Mouse (Mus musculus) monocyte, adult 2 months (primary cell): ENCODE measurements around the gene Dmrt1.
"Not testable (repeated sequence)": the region's sequence is repeated elsewhere in the genome, so short reads cannot be mapped to it uniquely, and the experiment has no call there.

Source experiments
- DNase-seq, 2 experiments: peaks; one replicate each; pipeline ENCODE4 v3.0.0; 2022; ENCODE audit warnings: low spot score in 2 of 2, low read depth in 1 of 2

Dmrt1 gene

DNA sequence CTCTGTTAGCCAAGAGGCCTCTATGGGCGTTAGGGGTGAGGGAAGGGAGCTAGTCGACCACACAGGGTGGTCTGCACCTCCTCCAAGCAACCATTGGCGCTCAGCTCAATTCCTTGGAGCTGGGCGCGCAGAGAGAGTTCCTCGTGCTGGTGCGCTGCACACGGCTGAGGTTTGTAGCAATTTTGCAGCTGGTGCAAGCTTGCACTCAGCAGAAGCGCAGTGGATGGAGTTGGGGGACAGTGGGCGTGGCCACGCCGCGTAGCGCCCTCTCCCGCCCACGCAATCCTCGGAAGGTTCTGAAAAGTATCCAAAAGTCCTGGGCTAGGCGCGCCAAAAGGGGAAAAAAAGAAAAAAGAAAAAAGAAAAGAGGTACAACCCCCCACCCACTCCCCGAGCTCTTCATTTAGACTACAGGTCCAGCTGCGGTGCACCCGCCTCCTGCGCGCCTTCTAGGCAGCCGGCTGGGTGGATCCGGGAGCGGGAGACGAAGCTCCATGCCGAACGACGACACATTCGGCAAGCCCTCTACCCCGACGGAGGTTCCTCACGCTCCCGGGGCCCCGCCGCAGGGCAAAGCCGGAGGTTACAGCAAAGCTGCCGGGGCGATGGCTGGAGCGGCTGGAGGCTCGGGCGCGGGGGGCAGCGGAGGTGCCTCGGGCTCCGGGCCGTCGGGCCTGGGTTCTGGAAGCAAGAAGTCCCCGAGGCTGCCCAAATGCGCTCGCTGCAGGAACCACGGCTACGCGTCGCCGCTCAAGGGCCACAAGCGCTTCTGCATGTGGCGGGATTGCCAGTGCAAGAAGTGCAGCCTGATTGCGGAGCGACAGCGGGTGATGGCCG is at the start of gene Dmrt1:
TSS of gene Dmrt1 (plus strand) at position 259 of the 837 bp plus-strand sequence.
- DNase-seq, result no peak

DNA sequence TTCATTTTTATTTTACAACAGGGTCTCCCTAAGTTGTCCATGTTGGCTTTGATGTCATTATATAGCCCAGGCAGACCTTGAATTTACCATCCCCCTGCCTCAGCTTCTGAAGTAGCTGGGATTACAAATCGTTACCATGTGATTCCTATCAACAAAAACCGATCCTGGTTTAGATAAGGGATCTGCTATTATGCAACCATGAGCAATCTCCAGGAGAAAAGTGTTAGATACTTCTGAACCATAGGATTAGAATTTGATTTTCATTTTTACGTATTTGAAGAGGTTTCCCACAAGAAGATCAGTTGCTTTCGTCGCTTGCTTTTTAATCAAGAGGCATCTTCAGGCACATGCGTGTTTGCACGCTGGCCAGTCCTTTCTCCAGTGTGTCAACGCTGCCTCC is 44.7 kb upstream of the Dmrt1 start:
- DNase-seq, result no peak

DNA sequence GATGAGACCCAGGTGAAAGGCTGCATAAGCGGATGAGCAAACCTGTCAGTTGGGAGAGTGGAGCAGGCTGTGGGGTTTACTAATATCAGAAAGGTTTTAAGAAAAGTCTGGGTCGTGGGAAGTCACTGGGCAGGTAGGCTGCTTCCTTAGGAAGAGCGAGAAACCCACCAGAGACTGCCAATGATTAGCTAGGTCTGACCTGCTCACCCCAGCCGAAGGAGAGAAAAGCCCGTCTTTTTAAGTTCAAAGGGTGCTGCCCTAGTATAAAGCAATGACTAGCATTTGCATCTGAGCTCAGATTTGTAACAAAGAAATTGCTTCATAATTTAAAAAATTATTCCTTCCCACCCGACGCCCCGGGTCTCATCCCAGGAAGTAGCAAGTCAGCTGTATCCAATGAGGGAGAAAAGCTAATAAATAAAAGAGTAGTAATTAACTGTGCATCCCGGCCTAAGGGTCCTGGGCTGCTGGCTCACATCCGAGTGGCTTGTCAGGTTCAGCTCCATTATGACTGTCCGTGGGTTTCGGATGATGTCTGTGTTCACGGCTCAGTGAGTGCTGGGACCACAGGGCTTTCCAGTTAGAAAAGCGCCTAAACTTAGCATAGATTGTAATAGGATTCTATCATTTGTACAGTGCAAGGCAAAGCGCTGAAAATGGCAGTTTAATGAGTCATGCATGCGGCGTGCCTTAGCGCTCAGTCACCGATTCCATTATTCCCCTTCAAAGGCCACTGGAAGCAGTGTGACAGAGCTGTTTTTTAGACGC is 43.7 kb upstream of the Dmrt1 start:
- DNase-seq, result no peak

DNA sequence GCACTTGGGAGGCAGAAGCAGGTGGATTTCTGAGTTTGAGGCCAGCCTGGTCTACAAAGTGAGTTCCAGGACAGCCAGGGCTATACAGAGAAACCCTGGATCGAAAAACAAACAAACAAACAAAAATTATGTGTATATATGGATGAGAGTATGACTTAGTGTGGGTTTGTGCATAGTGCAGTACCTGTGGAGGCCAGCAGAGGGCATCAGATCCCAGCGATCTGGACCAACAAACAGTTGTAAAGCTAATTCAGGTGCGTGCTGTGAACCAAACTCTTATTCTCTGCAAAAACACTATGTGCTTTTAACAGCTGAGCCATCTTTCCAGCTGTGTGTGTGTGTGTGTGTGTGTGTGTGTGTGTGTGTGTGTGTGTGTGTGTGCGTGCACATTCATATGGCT is 29.6 kb upstream of the Dmrt1 start:
- DNase-seq, result not testable (repeated sequence)

GRCm38 (mm10) chr19:25479152-25479669 is 26.2 kb upstream of the Dmrt1 start:
- no peak for DNase-seq

DNA sequence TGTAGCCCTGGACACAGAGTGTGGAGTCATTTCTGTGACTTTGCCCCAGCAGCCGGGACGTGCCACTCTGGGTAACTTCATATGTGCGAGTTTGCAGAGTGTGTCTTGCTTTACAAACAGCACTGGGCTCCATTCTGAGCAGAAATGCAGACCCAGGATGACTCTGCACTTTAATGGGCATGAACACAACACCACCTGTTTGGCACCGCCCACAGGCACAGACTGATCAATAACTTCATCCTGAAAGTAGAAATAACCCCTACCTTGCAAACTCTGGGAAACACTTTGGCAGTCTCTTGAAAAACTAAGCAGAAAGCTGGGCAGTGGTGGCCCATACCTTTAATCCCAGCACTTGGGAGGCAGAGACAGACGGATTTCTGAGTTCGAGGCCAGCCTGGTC is 24.6 kb upstream of the Dmrt1 start:
- no peak for DNase-seq

- no peak for DNase-seq
Measured at GRCm38 (mm10) chr19:25486561-25486960, 18.9 kb upstream of the Dmrt1 start.

- DNase-seq, result no peak
Measured at GRCm38 (mm10) chr19:25487350-25487749, 18.1 kb upstream of the Dmrt1 start.

- DNase-seq, result no peak
Measured at GRCm38 (mm10) chr19:25488546-25488945, 16.9 kb upstream of the Dmrt1 start.

GRCm38 (mm10) chr19:25489546-25489945 is 15.9 kb upstream of the Dmrt1 start:
- DNase-seq, result no peak

DNA sequence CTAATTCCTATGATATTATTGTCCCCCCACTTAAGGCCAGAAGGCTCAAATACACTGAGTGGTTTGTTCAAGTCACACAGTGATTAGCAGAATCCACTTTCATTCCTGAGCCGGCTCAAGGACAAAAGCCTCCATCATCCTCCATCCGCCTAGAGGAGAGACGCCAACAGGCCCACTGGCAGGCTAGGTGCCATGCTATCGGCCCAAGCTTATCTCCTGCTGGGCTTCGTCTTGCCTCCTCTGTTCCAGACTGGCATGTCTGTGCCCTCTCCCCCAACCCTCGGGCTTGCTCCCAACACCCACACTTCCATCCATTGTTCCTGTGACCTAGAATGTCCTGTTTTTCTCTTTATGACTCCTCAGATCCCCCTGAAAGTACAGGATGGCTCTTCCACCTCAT is 8.0 kb upstream of the Dmrt1 start:
- DNase-seq, result no peak

- no peak for DNase-seq
Measured at GRCm38 (mm10) chr19:25504878-25505277, 540 bp upstream of the Dmrt1 start.

DNA sequence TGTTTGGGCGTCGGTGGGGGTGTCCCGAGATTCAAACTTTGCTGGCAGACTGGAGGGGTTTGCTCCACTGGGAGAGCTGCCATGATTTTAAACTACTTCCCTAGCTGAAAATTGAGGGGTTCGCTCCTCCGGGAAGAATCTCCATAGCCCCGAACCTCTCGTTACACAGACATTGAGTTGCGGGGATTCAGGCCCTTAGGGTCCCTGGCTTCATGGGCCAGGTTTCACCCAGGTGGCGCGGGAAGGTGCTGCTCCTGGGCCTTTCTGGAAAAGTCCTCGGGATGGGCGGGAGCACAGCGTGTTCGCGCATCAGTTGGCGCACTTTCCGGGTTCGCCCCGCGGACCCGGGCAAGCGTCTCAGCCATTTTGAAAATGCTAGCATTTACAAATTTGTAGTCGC is 1.2 kb downstream of the Dmrt1 start:
- no peak for DNase-seq

GRCm38 (mm10) chr19:25514986-25515530 is 9.6 kb downstream of the Dmrt1 start:
- DNase-seq, result no peak

- no peak for DNase-seq
Measured at GRCm38 (mm10) chr19:25524156-25524555, 18.7 kb downstream of the Dmrt1 start.

DNA sequence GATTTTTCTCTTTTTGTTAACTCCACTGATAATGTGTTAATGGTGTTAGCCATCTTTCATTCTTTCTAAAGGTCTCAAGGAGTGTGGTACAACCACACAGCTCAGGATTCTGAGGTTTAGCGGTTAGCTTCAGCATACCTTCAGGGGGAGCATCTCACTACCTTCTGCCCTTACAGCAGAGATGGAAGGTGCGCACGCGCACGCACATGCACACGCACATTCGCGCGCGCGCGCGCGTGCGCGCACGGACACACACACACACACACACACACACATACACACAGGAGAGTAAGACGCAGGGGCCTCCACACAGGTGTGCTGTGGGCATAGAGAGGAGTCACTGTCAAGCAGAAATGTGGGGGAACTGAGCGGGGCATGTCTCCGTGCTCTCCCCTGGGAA is 20.3 kb downstream of the Dmrt1 start:
- no peak for DNase-seq

GRCm38 (mm10) chr19:25529673-25530072 is 24.3 kb downstream of the Dmrt1 start:
- no peak for DNase-seq

- DNase-seq, result no peak
Measured at GRCm38 (mm10) chr19:25545714-25546340, 40.4 kb downstream of the Dmrt1 start.

- DNase-seq, result no peak
Measured at GRCm38 (mm10) chr19:25547086-25547643, 41.7 kb downstream of the Dmrt1 start.

GRCm38 (mm10) chr19:25550346-25550745 is 44.9 kb downstream of the Dmrt1 start:
- no peak for DNase-seq

GRCm38 (mm10) chr19:25551053-25551452 is 45.6 kb downstream of the Dmrt1 start:
- no peak for DNase-seq
